Mouse (Mus musculus) testis, postnatal 10 days (tissue): Measurements from ENCODE around the gene Sox11.

ENCODE experiments used
- DNase-seq: peaks from one replicate; pipeline ENCODE4 v3.0.0; 2021; ENCODE audit warnings: low spot score

The Sox11 gene

DNA sequence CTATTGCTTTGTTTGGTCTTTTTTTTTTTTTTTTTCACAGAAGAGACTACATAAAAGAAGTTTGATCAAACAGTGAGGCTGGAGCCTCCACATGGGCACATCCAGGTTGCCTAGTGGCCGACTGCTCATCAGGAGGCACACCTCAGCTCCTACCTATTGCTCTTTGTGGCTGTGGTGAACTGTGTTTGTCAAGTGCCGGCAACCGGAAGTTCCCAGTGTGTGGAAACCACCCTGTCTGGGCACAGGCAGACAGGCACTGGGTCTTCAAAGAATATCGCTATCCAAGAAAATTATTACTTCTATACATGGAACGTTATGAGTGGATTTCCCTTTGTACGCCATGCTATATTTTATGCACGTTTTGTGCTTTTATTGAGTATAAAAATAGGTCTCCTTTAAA is 6.0 kb downstream of the Sox11 start:
- no peak for DNase-seq

DNA sequence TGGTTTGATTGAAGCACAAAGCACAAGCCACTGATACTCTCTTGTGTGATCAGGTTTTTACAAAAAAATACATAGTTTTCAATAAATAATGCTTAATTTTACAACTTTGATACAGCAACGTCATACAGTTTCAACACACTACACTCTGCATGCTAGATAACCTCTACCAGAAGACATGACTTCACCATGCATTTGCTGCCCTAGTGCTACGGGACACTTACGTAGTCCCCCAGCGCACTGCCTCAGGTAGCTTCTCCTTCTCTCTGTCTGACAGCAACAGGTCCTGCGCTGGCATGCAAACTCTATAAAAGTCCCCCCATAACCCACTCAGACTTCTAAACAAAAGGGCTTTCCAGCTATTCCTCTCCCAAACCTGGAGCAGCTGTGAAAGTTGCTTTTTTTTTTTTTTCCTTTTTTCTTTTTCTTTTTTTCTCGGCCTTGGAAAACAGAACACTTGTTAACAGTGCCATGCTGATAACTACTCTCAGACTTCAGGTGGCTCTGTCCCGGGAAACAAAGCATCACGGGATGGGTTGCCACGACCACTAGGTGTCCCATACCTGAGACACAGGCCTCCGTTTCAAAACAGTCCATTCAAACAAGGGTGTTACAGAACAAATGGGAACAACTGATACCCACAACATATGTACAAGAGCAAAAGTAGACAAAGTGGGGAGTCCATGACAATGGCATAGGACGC is 6.9 kb downstream of the Sox11 start:
- DNase-seq: peak; percentile 30

DNA sequence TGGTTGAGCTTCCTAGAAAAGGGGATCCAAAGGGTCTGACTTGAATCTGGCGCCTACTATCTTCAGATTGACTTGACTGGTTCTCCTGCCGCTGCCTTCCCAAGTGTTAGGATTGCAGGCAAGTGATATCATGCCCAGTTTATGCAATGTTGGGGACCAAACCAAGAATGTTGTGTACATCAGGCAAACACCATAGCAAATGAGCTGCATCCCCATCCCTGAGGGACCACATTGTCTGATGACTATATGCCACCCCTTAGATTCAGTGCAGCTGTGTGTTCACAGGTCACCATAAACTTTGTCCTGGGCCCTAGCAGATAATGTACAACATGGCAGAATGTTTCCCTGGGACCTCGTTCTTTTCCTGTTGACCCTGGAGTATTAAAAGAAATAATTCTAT is 8.8 kb downstream of the Sox11 start:
- DNase-seq: peak; percentile 6

DNA sequence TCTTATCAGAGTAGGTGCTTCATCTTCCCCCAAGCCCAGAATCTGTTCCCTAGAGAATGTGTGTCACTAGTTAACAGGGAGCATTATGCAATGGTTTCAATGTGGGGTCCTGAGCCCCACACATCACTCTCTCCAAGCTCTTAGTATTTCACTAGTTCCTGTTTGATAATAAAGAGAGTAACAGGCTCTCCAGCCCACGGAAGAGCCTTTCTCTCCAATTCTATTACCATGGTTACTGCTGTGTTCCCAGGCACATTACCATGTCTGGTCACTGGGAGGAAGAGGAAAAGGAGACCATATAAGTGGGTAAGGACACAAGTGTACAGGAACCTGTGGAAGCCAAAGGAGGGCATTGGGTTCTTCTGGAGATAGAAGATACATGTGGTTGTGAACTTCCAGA is 19.0 kb downstream of the Sox11 start:
- DNase-seq: no peak

DNA sequence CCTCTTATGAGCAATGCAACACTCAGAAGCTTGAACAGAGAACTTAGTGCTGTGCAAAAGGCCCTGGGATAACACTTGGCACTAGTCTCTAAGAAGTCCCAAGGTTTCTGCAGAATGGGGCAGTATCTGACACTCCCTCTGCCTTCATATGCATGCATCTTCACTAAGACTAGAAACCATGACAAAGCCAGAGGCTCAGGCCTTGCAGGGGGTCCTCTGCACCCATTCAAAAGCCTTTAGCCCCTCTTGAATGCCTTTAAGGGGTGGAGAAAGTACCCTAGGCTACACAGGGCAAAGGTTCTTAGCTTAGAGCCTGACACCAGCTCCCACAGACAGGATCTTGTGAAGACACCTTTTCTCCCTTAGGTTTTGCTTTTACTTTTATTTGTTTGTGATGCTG is 21.7 kb downstream of the Sox11 start:
- no peak for DNase-seq

DNA sequence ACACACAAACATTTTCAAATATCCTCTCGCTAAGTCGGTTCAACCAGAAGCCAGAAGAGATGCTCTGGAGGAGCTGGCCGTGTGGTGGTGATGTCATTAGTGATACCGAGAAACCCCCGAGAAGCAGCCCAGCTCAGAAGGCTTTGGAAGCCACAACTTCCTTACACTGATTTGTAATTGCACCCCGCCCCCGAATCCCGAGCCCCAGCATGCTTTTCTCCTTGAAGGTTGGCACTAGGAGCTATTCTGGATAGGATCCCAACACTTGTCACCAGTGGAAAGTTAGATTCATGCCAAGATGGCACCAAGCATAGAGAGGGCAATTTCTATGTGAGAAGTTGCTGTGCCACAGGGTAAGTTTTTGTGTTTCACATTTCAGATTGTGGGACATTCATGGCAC is 29.4 kb downstream of the Sox11 start:
- DNase-seq: no peak

DNA sequence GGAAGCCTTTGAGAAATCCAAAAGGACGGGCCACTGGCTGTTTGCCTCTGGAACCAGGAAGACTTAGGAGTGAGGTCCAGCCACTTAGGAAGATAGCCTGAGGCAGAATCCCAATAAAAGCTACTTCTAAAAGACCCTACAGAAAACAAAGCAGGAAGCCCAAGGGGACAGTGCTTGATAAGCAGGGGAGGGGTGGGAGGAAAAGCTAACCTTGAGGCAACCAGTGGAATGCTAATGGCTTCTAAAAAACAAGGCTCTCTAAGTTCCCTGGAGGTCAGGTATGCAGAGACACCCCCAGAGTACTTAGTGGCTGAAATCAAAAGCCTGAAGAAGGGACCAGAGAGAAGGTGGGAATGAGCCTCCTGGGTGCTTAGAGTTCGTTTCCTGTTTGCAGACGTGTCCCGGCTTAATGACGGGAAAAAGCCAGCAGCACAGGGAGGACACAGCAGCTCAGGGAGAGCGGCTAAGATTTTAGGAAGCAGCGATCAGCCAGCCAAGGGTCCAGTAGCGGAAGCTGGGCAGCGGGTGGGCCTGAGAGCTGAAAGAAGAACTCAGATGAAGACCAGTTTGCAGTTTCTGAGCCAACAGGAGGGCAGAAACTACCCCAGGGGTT is 30.4 kb downstream of the Sox11 start:
- no peak for DNase-seq

DNA sequence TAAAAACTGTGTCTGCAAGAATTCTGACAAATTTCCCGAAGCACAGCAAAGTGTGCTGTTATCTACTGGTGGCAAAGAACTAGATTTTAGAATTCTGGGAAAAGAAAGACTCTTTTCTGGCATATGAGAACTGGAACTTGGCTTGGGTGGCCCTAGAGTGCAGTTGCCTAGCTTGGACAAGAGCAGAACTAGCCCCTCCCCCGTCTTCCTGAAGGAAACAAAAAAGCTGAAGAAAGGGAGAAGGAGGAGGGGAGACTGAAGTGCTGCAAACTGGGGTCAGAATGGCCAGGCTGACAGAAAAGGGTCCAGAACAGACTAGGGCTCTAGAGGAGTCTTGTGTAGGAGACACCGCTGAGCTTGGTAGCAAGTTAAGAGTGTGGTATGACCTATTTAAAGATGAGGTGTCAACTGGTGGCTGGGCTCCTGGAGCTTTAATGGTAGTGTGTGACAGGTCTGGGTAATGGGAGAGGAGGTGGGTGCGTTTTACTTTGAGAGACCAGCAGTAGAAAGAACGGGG is 31.0 kb downstream of the Sox11 start:
- DNase-seq: no peak

DNA sequence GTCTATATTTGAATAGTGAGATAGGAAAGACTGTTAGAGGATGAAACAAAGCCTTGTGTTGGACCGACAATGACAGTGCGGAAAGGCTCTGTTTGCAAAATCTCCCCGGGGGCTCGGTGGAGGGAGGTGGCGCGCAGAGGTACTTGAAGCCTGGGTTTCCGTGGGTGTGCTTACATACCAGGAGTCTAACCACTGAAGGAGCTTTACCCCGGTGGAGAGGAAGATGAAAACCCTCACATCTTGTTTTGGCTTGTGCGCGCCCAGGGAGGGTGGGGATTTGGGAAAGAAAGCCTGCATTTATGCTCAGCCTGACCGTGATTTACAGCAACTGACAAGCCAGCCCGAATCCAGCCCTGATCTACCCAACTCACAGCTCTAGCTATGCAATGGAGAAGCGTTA is 31.7 kb downstream of the Sox11 start:
- DNase-seq: no peak

DNA sequence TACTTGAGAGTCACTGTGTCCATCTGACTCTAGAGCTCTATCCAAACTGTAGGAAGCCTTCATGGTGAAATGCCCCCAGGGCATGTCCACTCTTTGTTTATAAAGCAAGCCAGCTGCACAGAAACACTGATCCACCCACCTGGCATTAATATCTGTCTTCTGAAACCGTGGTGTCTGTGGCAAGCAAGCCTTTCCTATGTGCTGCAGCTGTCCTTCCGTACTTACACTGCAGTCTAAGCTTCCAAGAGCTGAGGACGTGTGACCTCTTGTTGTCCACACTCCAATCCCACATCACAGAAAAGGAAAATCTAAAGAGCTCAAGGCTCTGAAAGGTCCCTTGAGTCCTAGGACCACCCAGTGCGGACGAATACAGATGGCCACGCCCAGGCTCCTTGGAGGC is 32.4 kb downstream of the Sox11 start:
- no peak for DNase-seq

DNA sequence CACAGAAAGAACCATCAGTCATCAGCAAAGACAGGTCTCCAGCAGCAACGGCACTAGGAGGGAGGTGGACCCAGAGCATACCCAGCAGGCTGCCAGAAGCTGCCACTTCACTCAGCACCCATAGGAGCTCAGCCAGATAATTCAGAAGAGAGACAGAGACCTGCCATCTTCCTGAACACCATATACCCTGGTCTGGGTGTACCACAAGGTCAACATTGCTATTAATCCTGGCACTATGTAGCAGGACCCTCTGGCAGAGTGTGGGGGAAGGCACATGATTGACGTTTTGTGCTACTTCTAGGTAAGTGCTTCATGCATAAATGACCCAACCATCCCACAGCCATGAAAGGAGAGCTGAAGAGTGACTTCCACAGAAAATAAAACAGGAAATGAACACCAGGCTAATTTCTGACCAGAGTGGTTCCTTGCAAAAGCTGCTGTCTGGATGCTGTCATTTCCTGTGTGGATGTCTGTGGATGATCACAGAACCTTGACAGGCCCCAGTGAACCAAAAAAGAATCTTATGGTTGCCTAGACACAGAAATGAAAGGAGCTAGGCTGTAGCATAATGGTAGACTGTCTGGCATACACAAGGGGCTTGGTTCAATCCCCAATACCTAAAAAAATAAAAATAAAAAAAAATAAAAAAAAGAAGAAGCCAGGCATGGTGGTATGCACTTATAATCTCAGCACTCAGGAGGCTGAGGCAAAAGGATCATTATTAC is 37.5 kb downstream of the Sox11 start:
- no peak for DNase-seq

DNA sequence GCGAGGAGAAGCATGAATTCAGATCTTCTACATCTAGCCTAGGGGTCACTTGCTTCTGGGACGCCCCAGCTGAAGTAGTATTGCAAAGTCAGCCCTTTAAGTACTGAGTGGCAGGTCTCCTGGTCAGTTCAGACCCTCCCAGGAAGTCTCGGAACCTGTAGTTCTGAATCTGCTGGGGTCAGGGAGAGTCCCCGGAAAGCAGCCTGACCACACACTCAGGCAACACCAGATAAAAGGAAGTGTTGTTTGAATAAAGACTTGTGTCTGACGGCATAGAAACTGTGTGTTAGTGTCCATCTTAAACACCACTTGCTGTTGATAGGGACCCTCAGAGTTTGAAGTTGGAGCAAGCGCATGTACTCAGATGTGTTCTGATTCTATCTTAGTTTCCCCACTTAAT is 39.2 kb downstream of the Sox11 start:
- DNase-seq: no peak

DNA sequence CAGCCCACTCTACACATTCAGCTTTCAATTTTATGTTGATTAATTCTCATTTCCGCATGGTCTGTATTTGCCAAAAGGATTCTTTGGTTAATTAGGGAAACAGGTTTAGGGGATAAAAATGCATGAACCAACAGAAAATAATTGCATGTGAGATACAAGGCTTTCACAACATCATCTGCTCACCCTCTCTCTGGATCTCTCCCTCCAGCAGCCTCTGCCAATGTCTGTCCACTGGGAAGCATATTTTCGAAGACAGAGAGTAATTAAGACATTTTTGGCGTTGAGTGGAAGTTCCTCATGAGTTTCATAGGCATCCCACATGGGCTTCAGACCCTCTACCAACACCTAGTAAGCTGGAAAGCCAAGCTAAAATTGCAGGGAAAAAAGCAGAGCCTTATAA is 43.7 kb downstream of the Sox11 start:
- no peak for DNase-seq

DNA sequence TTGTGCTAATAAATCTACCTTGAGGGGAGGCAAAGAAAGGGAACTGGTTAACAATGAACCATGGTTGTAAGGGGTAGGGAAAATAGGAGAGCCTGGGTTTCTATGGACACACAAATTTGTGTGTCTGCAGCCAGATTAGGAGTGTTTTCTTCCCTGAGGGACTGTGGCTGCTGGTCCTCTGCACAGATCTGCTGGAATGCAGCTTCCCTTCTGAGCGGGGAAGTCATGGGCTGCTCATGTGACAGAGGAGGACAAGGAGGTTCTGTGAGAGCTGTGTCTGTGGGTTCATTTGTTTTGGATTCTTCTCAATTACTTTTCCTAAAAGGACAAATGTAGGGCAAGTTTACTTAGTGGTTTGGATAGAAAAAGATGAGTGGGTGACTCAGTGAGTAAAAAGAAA is 48.2 kb downstream of the Sox11 start:
- DNase-seq: no peak

DNA sequence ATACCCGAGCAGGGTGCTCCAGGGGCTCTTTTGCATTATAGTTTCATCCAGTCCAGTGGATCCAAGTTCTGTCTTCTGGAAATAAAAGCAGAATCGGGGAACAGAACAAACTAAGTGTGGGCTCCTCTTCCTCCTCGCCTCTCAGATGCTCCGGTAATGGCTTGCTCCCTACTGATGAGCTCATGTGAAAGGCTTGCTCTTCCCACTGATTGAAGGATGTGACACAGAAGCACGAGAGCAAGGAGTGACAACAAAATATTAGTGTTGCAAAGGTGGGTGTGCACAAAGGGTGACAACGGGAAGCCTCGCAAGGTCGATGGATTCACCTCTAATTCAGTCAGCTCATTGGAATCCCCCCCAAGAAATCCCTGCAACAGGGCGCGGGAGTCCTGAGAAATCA is 48.6 kb downstream of the Sox11 start:
- no peak for DNase-seq

DNA sequence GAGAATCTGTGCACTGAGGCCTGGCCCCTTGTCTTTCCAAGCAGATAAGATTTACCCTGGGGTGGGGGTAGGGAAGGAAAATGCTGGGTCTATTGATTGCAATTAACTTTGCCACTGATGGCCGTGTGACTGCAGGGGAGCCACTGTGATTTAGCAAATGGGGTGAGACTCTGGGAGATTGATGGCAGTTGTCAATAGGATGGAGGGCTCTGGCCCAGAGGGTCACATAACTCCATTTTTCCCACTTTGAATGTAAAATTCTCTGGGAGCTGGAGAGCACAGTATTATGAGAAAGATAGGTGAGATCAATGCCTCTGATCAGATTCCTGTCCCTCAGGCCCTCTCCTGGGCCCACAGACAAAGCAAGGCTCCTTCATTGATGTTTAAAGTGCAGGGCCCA is 49.2 kb downstream of the Sox11 start:
- no peak for DNase-seq
